Mouse (Mus musculus): ENCODE measurements around the gene Selenof.
A peak's percentile ranks its signal among the peaks of the same experiment; 100 is the strongest.

GRCm38 (mm10) chr3:144616654-144617425 is 46.7 kb downstream of the Selenof start:
- peak; percentile 73 for TF ChIP-seq CTCF (IDR thresholded peaks at IDR 0.05; ENCODE audit: low read depth, low read length)
- TF ChIP-seq GATA1 (IDR thresholded peaks at IDR 0.05; ENCODE audit: borderline replicate concordance, low read length) = no peak
- TF ChIP-seq TAL1 (conservative IDR thresholded peaks at IDR 0.05; ENCODE audit: low read depth, low read length) = no peak
- TF ChIP-seq POLR2AphosphoS5 (IDR thresholded peaks at IDR 0.05; ENCODE audit: insufficient replicate concordance, low read depth, low read length) = no peak
